Mouse (Mus musculus): ENCODE data around the gene Ankrd11.

Gene Ankrd11

GRCm38 (mm10) chr8:122925939-122926722 is 115.9 kb downstream of the Ankrd11 start:
- no peak for DNase-seq (ENCODE audit: low read depth)

GRCm38 (mm10) chr8:122924091-122924490 is 118.0 kb downstream of the Ankrd11 start:
- DNase-seq (ENCODE audit: low read depth): no peak

GRCm38 (mm10) chr8:122923431-122924090 is 118.5 kb downstream of the Ankrd11 start:
- DNase-seq (ENCODE audit: low read depth): peak; percentile 46

GRCm38 (mm10) chr8:122922945-122923344 is 119.1 kb downstream of the Ankrd11 start:
- no peak for DNase-seq (ENCODE audit: low read depth)

- DNase-seq (ENCODE audit: low read depth): no peak
These were observed 121.2 kb downstream of the Ankrd11 start for GRCm38 (mm10) chr8:122920890-122921289.

DNA sequence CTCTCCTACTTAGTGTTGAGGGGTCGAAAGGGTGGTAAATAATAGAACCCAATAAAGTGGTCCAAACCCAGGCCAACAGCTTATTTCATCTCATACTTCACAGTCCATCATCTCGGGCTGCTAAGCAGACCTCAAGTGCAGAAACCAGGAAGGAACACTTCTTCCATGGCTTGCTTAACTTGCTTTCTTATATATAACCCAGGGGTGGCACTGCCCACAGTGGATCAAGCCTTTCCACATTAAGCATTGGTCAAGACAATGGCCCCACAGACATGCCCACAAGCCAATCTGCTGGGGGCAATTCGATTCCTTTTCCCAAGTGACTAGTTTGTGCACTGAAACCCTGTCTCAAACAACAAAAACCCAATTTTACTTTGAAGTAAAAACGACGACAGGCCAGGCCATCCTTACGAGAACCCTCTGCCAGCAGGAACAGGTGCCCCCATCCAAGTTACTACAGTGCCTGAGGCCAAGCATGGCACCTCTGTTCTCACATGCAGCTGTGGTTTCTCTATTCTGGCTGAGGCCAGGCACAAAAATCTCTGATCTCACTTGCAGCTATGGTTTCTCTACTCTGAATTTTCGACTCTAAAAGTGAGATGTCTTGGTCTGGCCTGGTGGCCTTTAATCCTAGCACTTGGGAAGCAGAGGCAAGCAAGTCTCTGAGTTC is 123.5 kb downstream of the Ankrd11 start:
- no peak for DNase-seq (ENCODE audit: low read depth)

- peak; percentile 51 for DNase-seq (ENCODE audit: low read depth)
These were observed 124.3 kb downstream of the Ankrd11 start for GRCm38 (mm10) chr8:122917531-122918392.

- no peak for DNase-seq (ENCODE audit: low read depth)
These were observed 125.3 kb downstream of the Ankrd11 start for GRCm38 (mm10) chr8:122916766-122917165.

DNA sequence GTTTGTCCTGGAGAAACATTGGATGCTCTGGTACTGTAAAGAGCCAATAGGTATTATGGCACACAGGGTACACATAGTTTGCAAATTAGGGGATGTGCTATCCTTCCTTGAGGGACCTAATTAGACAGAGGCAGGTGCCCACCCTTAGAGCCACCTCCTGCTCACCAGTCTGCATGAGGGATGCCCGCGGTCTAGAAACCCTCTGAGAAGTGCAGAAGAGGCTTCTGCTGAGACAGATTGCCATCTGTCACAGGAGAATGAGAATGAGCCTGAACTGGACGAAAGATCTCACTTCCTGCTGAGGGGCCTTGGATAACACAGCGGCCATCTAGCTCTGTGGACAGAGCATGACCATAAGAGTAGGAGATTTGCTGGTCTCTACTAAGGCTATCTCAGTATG is 129.2 kb downstream of the Ankrd11 start:
- DNase-seq (ENCODE audit: low read depth): no peak

- no peak for DNase-seq (ENCODE audit: low read depth)
These were observed 129.9 kb downstream of the Ankrd11 start for GRCm38 (mm10) chr8:122912150-122912549.

GRCm38 (mm10) chr8:122906463-122907021 is 135.5 kb downstream of the Ankrd11 start:
- peak; percentile 98 for DNase-seq (ENCODE audit: low read depth)

DNA sequence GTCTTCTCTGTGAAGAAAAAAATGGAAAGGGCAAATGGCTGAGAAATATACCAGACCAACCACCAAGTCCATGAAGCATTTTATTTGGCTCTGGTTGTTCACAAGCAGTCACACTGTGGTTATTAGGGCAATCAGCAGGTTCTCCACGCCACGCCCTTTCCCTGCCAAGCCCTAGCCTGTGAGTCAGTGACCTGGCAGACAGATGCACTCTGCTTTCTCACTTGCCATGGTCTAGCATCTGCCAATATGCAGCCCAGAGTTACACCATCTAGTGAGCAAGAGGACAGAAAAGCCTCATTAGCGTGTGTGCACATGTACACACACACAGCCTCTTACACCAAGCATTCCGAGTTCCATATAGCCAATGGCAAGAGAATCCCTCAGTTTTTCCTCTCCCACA is 136.7 kb downstream of the Ankrd11 start:
- DNase-seq (ENCODE audit: low read depth): peak; percentile 98

- DNase-seq (ENCODE audit: low read depth): no peak
These were observed 137.6 kb downstream of the Ankrd11 start for GRCm38 (mm10) chr8:122904496-122904895.

GRCm38 (mm10) chr8:122903002-122903401 is 139.1 kb downstream of the Ankrd11 start:
- no peak for DNase-seq (ENCODE audit: low read depth)

GRCm38 (mm10) chr8:122902581-122902980 is 139.5 kb downstream of the Ankrd11 start:
- DNase-seq (ENCODE audit: low read depth): no peak

GRCm38 (mm10) chr8:122901892-122902515 is 140.1 kb downstream of the Ankrd11 start:
- DNase-seq (ENCODE audit: low read depth): no peak

DNA sequence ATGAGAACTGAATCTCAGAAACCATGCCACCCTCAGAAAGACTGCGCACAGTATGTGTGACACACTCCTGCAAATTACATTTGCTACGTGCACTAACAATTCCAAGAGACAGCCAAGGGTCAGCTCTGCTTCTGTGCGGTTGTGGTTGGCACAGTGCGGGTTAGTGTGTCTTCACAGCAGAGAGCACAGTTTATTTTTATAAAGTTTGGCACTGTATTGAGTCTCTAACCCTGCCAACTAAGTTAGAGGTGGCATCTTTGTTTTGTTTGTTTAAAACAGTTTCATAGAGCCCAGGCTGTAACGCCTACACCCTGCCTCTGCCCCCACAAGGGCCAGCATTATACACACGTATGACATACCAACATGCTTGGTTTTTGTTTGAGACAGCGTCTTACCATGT is 140.6 kb downstream of the Ankrd11 start:
- DNase-seq (ENCODE audit: low read depth): no peak

DNA sequence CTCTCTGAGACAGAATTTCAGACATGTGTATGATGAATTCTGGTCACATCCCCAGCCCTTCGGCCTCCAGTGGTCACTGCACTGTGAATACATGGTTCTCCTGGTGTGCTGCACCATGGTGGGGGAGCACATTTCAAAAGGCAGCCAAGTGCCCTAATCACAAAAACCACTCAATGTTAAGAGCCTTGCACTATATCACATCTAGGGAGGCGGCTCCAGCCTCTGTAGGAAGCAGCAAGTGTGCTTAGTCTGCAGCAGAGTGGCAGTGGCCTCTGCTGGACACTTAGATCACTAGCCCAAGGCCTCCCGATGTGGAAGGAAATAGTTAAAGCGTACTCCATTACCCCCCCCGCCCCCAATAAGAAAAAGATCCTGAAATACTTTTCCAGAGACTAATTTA is 143.0 kb downstream of the Ankrd11 start:
- no peak for DNase-seq (ENCODE audit: low read depth)

- no peak for DNase-seq (ENCODE audit: low read depth)
These were observed 143.6 kb downstream of the Ankrd11 start for GRCm38 (mm10) chr8:122898473-122898872.

DNA sequence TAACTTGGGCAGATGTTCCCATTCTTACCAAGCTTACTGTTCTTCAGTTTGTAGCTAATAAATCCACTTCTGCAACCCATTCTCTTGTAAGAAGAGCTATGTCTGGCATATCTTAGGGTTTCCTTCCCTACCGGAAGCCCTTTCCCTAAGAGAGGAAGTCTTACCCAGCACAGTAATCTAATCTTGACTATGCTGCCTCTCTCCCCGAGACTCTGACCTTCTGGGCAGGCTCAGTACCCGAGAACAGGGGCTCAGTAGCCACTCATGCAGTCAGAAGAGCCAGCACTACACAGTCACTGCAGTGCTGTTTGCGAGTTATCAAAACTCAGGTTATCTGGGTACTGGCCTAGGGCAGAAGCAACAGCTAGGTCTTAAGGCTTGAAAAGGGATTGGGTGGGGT is 144.1 kb downstream of the Ankrd11 start:
- DNase-seq (ENCODE audit: low read depth): no peak

GRCm38 (mm10) chr8:122897200-122897599 is 144.9 kb downstream of the Ankrd11 start:
- DNase-seq (ENCODE audit: low read depth): no peak

All from fibroblast of lung, adult 2 months (primary cell).